Comparison of ENCODE assay signal across 9 mouse cellular contexts in the genomic region with DNA sequence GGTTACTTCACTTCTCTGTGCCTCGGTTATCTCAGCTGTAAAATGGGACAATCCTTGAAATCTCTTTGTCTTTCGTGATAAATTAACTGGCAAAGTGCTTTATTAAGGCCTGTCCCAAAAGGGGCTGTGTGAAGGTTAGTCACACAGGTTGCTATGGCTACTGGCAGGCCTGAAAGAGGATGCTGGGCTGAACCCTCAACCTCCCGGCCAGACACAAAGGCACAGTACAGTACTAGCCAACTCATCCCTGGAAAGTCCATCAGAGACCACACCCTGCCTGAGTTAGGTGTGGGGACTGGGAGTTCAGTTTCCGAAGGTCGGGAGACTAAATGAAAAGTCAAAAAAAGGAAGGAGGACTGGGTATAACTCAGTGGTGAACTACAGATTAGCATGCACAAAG.
"Had no signal": no experiment of that assay in that cellular context is flagged by ENCODE, and none has a peak within 500 bp of the region (broad histone marks: within the 10 kb centered on the region; RNA-seq: fewer than 3 reads in every experiment).

No protein-coding gene starts in this region.

- H3K27ac ChIP-seq: kidney, postnatal 0 days; limb, embryonic 12.5 days; liver, embryonic 13.5 days; lung, embryonic 15.5 days; macrophage; stomach, embryonic 15.5 days had no signal

- H3K9me3 ChIP-seq: liver, embryonic 13.5 days; lung, embryonic 15.5 days; stomach, embryonic 15.5 days had no signal

- H3K4me3 ChIP-seq: limb, embryonic 12.5 days; liver, embryonic 13.5 days; lung, embryonic 15.5 days; stomach, embryonic 15.5 days had no signal

- H3K36me3 ChIP-seq: limb, embryonic 12.5 days; liver, embryonic 13.5 days; lung, embryonic 15.5 days; stomach, embryonic 15.5 days had no signal

- H3K4me2 ChIP-seq: lung, embryonic 15.5 days; midbrain, embryonic 11.5 days had no signal

- ATAC-seq: intestine, embryonic 16.5 days had no signal

- H3K9ac ChIP-seq: limb, embryonic 12.5 days; liver, embryonic 13.5 days; liver, postnatal 0 days; lung, embryonic 15.5 days; stomach, embryonic 15.5 days had no signal
